Mouse (Mus musculus) gastrocnemius, adult 2 months (tissue): ENCODE measurements around the gene Myo5c. TPM values are rescaled to one million over a fixed set of nuclear protein-coding genes. Genes with fewer than 3 reads are reported as not detected.
A peak's percentile ranks its signal among the peaks of the same experiment; 100 is the strongest.

ENCODE experiments used
- DNase-seq: peaks from one replicate; pipeline ENCODE4 v3.0.0; 2022
- H3K27ac ChIP-seq: fragments of 200-600 bp; 2 replicates; pipeline ENCODE4 v1.8.1; 2022; ENCODE audit warnings: mild to moderate bottlenecking
- H3K4me3 ChIP-seq: fragments of 200-600 bp; 2 replicates; pipeline ENCODE4 v1.8.1; 2022; ENCODE audit warnings: mild to moderate bottlenecking, moderate library complexity
- CTCF ChIP-seq: fragments of 200-600 bp; IDR thresholded peaks from 2 replicates; pipeline ENCODE4 v1.8.1; 2022; ENCODE audit warnings: antibody characterized with exemption, mild to moderate bottlenecking, moderate library complexity
- intact Hi-C: fragments of 180-260 bp; cut with DNase I; formaldehyde crosslinking; loops from one replicate; pipeline ENCODE4 v1.15.1; 2025
- total RNA-seq, 2 experiments: library from RNA; stranded (reverse); gene quantifications; 2 replicates each; pipeline ENCODE4 v1.2.3; 2021

The Myo5c gene
- total RNA-seq, 2 experiments from 2014 or later: 10.8 to 13.6 TPM

GRCm38 (mm10) chr9:75267147-75267546, 35.3 kb downstream of the Myo5c start:
- TF ChIP-seq CTCF: no peak
- intact Hi-C loops: no loop called here
- no peak overlapping the region for H3K4me3 ChIP-seq
- DNase-seq: no peak
- no peak overlapping the region for H3K27ac ChIP-seq

- no peak for DNase-seq
- Histone ChIP-seq H3K4me3 (no peak overlapping the region), H3K27ac (no peak overlapping the region)
- no peak for TF ChIP-seq CTCF
- intact Hi-C loops: no loop called here
Measured at GRCm38 (mm10) chr9:75270382-75270781, 38.6 kb downstream of the Myo5c start.

GRCm38 (mm10) chr9:75271539-75271938, 39.7 kb downstream of the Myo5c start:
- intact Hi-C loops: no loop called here
- Histone ChIP-seq H3K27ac (no peak overlapping the region), H3K4me3 (no peak overlapping the region)
- TF ChIP-seq CTCF: no peak
- no peak for DNase-seq

DNA sequence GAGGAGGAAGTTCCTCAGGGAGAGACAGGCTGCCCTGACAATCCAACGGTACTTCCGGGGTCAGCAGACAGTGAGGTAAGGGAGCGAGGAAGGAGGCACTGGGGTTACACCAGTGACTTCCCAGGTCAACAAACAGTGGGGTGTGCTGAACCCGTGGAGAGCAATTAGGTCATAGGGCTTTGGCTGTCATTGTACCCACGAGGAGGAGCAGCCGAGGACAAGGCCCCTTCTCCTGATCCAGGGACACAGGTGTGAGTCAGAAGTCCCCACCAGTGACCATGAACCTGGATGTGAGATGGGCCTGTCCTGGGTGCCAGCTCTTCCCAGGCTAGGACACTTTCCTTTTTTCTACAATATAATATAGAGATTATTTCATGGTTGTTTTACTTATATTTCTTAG, 41.8 kb downstream of the Myo5c start:
- DNase-seq: no peak
- intact Hi-C loops: no loop called here
- H3K27ac ChIP-seq: no peak overlapping the region
- TF ChIP-seq CTCF: no peak
- no peak overlapping the region for H3K4me3 ChIP-seq

DNA sequence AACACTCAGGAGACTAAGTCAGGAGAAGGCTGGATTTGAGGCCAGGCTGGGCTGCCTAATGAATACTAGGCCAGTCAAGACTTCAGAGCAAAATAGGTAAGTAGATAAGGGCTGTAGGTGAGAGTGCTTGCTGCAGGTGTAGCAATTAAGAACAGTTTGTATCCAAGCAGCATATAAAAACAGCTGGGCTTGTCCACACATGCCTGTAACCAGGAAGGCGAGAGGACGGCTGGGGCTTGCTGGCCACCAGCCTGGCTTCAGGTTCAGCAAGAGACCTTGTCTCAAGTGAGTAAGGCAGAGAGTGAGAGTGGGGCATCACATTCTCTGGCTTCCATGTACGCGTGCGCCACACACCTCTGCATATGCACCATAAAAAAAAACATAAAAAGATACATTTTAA, 42.7 kb downstream of the Myo5c start:
- H3K27ac ChIP-seq: no peak overlapping the region
- intact Hi-C loops: no loop called here
- TF ChIP-seq CTCF: no peak
- no peak overlapping the region for H3K4me3 ChIP-seq
- DNase-seq: no peak

DNA sequence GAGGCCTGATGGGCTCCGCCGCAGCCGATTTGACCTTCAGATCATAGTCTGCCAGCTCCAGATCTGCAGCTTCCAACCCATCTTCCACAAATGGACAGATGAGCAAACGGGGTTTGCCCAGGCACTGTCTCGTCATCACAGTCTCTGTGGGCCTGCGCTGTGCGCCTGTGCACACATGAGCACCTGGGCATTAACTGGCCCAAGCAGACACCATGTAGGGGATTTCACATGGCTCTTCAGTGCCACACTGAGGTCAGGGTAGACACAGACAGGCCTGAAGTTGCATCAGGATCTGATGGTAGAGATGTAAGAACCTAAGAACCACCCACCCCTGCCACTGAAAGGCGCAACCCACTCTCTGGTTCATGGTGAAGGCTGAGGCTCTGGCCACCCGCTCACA, 43.2 kb downstream of the Myo5c start:
- DNase-seq: no peak
- no peak overlapping the region for H3K4me3 ChIP-seq
- peak; percentile 29; the same call in 1 of the 2 replicates for TF ChIP-seq CTCF
- intact Hi-C loops: no loop called here
- no peak overlapping the region for H3K27ac ChIP-seq

DNA sequence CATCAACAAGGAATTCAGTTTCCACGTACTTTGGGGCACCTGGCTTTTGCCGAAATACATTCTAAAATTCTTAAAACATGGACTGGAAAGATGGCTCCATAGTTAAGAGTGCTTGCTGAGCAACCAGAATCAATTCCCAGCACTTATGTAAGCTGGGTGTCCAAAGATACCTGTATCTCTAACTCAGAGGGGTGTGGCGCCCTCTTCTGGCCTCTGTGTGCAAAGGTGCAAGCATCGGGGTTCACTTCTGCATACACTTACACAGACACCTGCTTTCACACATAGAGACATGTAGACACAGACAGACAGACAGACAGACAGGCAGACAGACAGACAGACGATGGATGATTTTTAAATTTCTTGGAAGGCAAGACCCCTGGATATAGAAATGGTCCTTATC, 49.0 kb downstream of the Myo5c start:
- TF ChIP-seq CTCF: peak; percentile 76

DNA sequence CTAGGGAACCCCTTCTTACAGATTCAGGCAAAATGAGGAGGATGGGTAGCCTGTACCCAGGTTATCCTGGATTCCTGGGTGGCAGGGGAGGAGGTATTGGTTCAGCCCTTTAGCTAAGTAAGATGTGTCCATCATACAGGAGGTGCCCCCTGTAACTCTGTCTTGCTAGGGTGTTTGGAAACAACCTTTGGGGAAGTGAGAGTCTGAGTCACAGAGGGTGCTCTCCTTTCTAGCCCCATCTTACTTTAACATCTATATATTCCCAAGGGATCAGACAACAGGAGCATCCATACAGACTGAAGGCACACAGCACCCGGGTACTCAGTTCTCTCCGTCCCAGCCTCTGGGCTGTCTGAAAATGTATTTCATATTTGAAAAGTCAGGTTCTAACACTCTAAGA, 50.4 kb downstream of the Myo5c start:
- TF ChIP-seq CTCF: no peak
- no peak overlapping the region for H3K27ac ChIP-seq
- no peak for DNase-seq
- no peak overlapping the region for H3K4me3 ChIP-seq
- intact Hi-C loops: loop anchor here (5.0 to 10.0 kb wide), 2 partner anchors 235 to 377 kb away; no protein-coding TSS in a partner anchor

More for the DNA sequence above, 49.0 kb downstream of the Myo5c start:
- no peak overlapping the region for H3K27ac ChIP-seq
- intact Hi-C loops: loop anchor here (2.0 to 10.0 kb wide), 3 partner anchors 72 to 376 kb away; no protein-coding TSS in a partner anchor
- DNase-seq: peak; percentile 76
- H3K4me3 ChIP-seq: no peak overlapping the region

- DNase-seq: peak; percentile 44
- Histone ChIP-seq H3K27ac (no peak overlapping the region), H3K4me3 (no peak overlapping the region)
- intact Hi-C loops: loop anchor here (5.0 to 10.0 kb wide), 2 partner anchors 236 to 378 kb away; no protein-coding TSS in a partner anchor
- peak; percentile 90 for TF ChIP-seq CTCF
Measured at GRCm38 (mm10) chr9:75282830-75283229, 51.0 kb downstream of the Myo5c start.

GRCm38 (mm10) chr9:75283636-75284035, 51.8 kb downstream of the Myo5c start:
- intact Hi-C loops: loop anchor here (5.0 to 10.0 kb wide), 2 partner anchors 236 to 379 kb away; no protein-coding TSS in a partner anchor
- H3K27ac ChIP-seq: no peak overlapping the region
- TF ChIP-seq CTCF: no peak
- DNase-seq: no peak
- H3K4me3 ChIP-seq: no peak overlapping the region

- intact Hi-C loops: loop anchor here (10.0 kb wide), 1 partner anchor 381 kb away; no protein-coding TSS in a partner anchor
- TF ChIP-seq CTCF: peak; percentile 12; the same call in 1 of the 2 replicates
- DNase-seq: no peak
- Histone ChIP-seq H3K27ac (no peak overlapping the region), H3K4me3 (no peak overlapping the region)
Measured at GRCm38 (mm10) chr9:75285363-75285762, 53.5 kb downstream of the Myo5c start.

- Histone ChIP-seq H3K4me3 (no peak overlapping the region), H3K27ac (no peak overlapping the region)
- intact Hi-C loops: loop anchor here (10.0 kb wide), 1 partner anchor 383 kb away; no protein-coding TSS in a partner anchor
- no peak for DNase-seq
- TF ChIP-seq CTCF: no peak
Measured at GRCm38 (mm10) chr9:75287636-75288035, 55.8 kb downstream of the Myo5c start.

DNA sequence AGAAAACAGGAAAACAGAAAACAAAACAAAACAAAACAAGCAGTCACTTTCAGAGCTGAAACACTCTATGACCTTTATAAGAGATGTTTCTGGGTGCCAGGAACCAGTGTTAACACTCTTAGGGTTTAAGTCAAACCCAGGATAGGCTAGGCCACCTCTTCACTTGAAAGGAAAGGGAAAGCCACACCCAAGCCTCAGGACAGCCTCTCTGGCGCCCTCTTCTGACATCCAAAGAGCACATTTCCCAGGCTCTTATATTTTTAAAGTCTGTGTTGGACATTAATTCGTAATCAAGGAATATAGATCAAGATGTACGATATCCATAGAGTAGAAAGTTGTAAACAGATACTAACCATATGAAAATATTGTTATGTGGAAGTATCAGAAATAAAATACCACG, 57.7 kb downstream of the Myo5c start:
- TF ChIP-seq CTCF: peak; percentile 75
- intact Hi-C loops: loop anchor here (10.0 kb wide), 1 partner anchor 385 kb away; no protein-coding TSS in a partner anchor
- no peak overlapping the region for H3K27ac ChIP-seq
- peak; percentile 38 for DNase-seq
- no peak overlapping the region for H3K4me3 ChIP-seq

- no peak for DNase-seq
- no peak overlapping the region for H3K27ac ChIP-seq
- peak; percentile 54 for TF ChIP-seq CTCF
- no peak overlapping the region for H3K4me3 ChIP-seq
- intact Hi-C loops: no loop called here
Measured at GRCm38 (mm10) chr9:75299342-75299741, 67.5 kb downstream of the Myo5c start.
